Mouse (Mus musculus) spleen, adult 2 months (tissue): ENCODE measurements at regions not wholly inside any gene's neighbourhood (a gene's known extent, or its start where the extent isn't known, plus 50 kb on each side); places are given as distances from the start of the nearest gene placed in this dataset.

Experiments
- CTCF ChIP-seq: fragments of 200-500 bp; IDR thresholded peaks from 2 replicates; pipeline ENCODE4 v1.5.1; 2011; ENCODE audit warnings: mild to moderate bottlenecking, inconsistent platforms; ENCODE audit not compliant: insufficient read depth, insufficient read length, insufficient replicate concordance; ENCODE audit errors: extremely low read depth
- POLR2A ChIP-seq: fragments of 200-500 bp; IDR thresholded peaks from 2 replicates; pipeline ENCODE4 v1.6.1; 2011; ENCODE audit warnings: low read depth, low read length, inconsistent platforms

DNA sequence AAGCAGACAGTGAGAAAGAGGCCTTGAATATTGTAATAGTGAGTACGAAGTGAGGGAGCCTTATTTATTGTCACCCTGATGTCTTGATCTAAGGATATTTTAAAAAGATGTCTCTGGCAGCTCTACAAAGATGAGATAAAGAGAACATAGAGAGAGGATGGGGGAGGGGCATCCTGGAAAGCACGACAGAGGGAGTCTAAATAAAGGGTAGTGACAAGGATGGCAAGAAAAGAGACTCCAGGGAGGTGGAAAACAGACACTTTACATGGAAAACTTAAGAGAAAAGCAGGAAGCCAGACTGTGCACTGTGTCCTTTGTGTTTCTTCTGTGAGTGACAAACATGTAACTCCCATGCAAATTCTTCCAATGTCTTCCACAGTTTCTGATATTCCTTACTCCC lies 232.4 kb downstream of the Gm9195 start:
- TF ChIP-seq CTCF (no peak), POLR2A (no peak)
